Mouse (Mus musculus) kidney, adult 2 months (tissue): ENCODE measurements at regions not wholly inside any gene's neighbourhood (a gene's known extent, or its start where the extent isn't known, plus 50 kb on each side); places are given as distances from the start of the nearest gene placed in this dataset.

Experiments
- DNase-seq: peaks from one replicate; pipeline ENCODE4 v3.0.0; 2021
- H3K27ac ChIP-seq: fragments of 200-500 bp; 2 replicates; pipeline ENCODE4 v1.5.1; 2012; ENCODE audit warnings: low read depth, low read length, control low read depth, inconsistent platforms; ENCODE audit not compliant: insufficient read depth
- H3K27me3 ChIP-seq: fragments of 200-500 bp; replicated peaks from 2 replicates; pipeline ENCODE4 v1.6.1; 2012; ENCODE audit warnings: mild to moderate bottlenecking, moderate library complexity, low read length, inconsistent platforms; ENCODE audit not compliant: control insufficient read depth, insufficient read depth
- H3K36me3 ChIP-seq: fragments of 200-500 bp; 2 replicates; pipeline ENCODE4 v1.6.1; 2012; ENCODE audit warnings: mild to moderate bottlenecking, moderate library complexity, low read length, inconsistent platforms; ENCODE audit not compliant: control insufficient read depth, insufficient read depth
- H3K4me1 ChIP-seq: fragments of 200-500 bp; 2 replicates; pipeline ENCODE4 v1.6.1; 2011; ENCODE audit warnings: low read length; ENCODE audit not compliant: control insufficient read depth, insufficient read depth
- H3K4me3 ChIP-seq: fragments of 200-500 bp; 2 replicates; pipeline ENCODE4 v1.5.1; 2011; ENCODE audit warnings: mild to moderate bottlenecking, low read depth, low read length, control low read depth; ENCODE audit not compliant: insufficient read depth
- CTCF ChIP-seq: fragments of 200-500 bp; conservative IDR thresholded peaks from 2 replicates; pipeline ENCODE4 v1.5.1; 2011; ENCODE audit warnings: low read depth, mild to moderate bottlenecking, control low read depth, low read length, moderate library complexity, mixed read lengths; ENCODE audit not compliant: insufficient read depth, insufficient read length
- POLR2A ChIP-seq: fragments of 200-500 bp; IDR thresholded peaks from one replicate; pipeline ENCODE4 v1.6.1; 2011; ENCODE audit warnings: low read depth, low read length, control low read depth
- WGBS: fragments of 180-500 bp; shearing (Covaris S2); methylation state at CpG from one replicate; pipeline ENCODE4 v1.1.7; 2018; 5-methylcytosine and 5-hydroxymethylcytosine counted together

GRCm38 (mm10) chr17:64527817-64528216, 72.7 kb upstream of the Man2a1 start:
- Histone ChIP-seq H3K4me1 (no peaks in the 10 kb centered on the region), H3K27me3 (no peaks in the 10 kb centered on the region), H3K4me3 (no peak overlapping the region), H3K36me3 (no peaks in the 10 kb centered on the region), H3K27ac (no peak overlapping the region)
- no peak for TF ChIP-seq POLR2A
- no peak for TF ChIP-seq CTCF
- no peak for DNase-seq
- WGBS: 87% methylated on average over 7 of the region's 7 CpGs

GRCm38 (mm10) chr17:64528476-64528875, 72.1 kb upstream of the Man2a1 start:
- Histone ChIP-seq H3K27ac (no peak overlapping the region), H3K4me1 (no peaks in the 10 kb centered on the region), H3K4me3 (no peak overlapping the region), H3K27me3 (no peaks in the 10 kb centered on the region), H3K36me3 (no peaks in the 10 kb centered on the region)
- TF ChIP-seq POLR2A (no peak), CTCF (no peak)
- no peak for DNase-seq
- WGBS: 94% methylated on average over 7 of the region's 7 CpGs

- H3K36me3 ChIP-seq: no peaks in the 10 kb centered on the region
- no peaks in the 10 kb centered on the region for H3K4me1 ChIP-seq
- DNase-seq: no peak
- no peaks in the 10 kb centered on the region for H3K27me3 ChIP-seq
- 81% methylated on average over 14 of the region's 14 CpGs for WGBS
- no peak overlapping the region for H3K4me3 ChIP-seq
- TF ChIP-seq POLR2A (no peak), CTCF (peak; percentile 40; the same call in 1 of the 2 replicates)
- H3K27ac ChIP-seq: no peak overlapping the region
Measured at GRCm38 (mm10) chr17:64529296-64529994, 71.1 kb upstream of the Man2a1 start.

DNA sequence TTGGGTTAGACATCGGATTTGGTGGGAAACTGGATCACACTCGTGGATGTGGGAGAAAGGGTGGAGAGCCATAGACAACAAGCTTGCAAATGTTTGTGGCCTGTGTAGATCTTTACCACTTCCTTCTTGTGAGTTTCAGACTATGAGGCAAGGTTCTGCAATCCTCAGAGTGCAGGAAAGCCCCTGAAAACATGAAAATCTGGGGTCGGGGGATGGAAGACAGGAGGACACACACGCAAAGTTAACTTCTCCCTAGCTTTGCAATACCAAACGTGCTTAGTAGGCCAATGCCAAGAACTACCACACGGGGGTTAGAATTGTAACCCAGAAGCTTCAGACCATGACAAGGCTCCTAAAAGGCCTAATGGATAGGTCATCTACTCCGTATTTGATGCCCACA, 69.4 kb upstream of the Man2a1 start:
- no peaks in the 10 kb centered on the region for H3K36me3 ChIP-seq
- 76% methylated on average over 7 of the region's 7 CpGs for WGBS
- TF ChIP-seq CTCF (no peak), POLR2A (no peak)

GRCm38 (mm10) chr17:64534323-64534722, 66.2 kb upstream of the Man2a1 start:
- TF ChIP-seq CTCF: no peak
- TF ChIP-seq POLR2A: no peak
- 81% methylated on average over 4 of the region's 4 CpGs for WGBS
- DNase-seq: no peak
- no peaks in the 10 kb centered on the region for H3K36me3 ChIP-seq
- no peaks in the 10 kb centered on the region for H3K4me1 ChIP-seq
- H3K27me3 ChIP-seq: no peaks in the 10 kb centered on the region
- no peak overlapping the region for H3K27ac ChIP-seq
- no peak overlapping the region for H3K4me3 ChIP-seq

More for the DNA sequence above, 69.4 kb upstream of the Man2a1 start:
- H3K4me3 ChIP-seq: no peak overlapping the region
- H3K4me1 ChIP-seq: no peaks in the 10 kb centered on the region
- no peak overlapping the region for H3K27ac ChIP-seq
- H3K27me3 ChIP-seq: no peaks in the 10 kb centered on the region
- no peak for DNase-seq

GRCm38 (mm10) chr17:64538520-64538953, 62.0 kb upstream of the Man2a1 start:
- no peak overlapping the region for H3K4me3 ChIP-seq
- no peak for TF ChIP-seq POLR2A
- TF ChIP-seq CTCF: no peak
- no peak overlapping the region for H3K27ac ChIP-seq
- H3K4me1 ChIP-seq: no peaks in the 10 kb centered on the region
- H3K27me3 ChIP-seq: no peaks in the 10 kb centered on the region
- peak; percentile 59 for DNase-seq
- no peaks in the 10 kb centered on the region for H3K36me3 ChIP-seq
- 26% methylated on average over 10 of the region's 10 CpGs for WGBS

DNA sequence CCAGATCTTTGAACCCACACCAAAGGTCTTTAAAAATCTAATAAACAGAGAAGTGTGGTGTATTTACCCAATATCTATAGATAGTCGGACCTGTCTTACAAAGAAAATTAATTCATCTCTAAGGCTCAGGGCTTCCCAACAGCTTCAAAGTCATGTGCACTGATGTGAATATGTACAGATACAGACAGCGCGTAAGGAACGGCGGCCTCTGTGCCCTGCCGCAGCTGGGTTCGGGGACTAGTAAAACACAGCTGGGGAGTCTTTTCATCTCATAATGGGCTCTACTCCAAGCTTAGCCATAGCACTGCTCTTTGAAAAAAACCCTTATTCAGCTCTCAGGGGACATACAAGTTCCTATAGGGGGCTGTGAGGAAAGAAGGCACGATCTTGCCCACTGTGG, 60.1 kb upstream of the Man2a1 start:
- Histone ChIP-seq H3K4me3 (no peak overlapping the region), H3K36me3 (no peaks in the 10 kb centered on the region), H3K27me3 (no peaks in the 10 kb centered on the region), H3K27ac (no peak overlapping the region), H3K4me1 (no peaks in the 10 kb centered on the region)
- DNase-seq: no peak
- WGBS: 93% methylated on average over 8 of the region's 8 CpGs
- no peak for TF ChIP-seq CTCF
- no peak for TF ChIP-seq POLR2A

- WGBS: 76% methylated on average over 7 of the region's 7 CpGs
- DNase-seq: no peak
- Histone ChIP-seq H3K27me3 (no peaks in the 10 kb centered on the region), H3K4me1 (no peaks in the 10 kb centered on the region), H3K36me3 (no peaks in the 10 kb centered on the region), H3K4me3 (no peak overlapping the region), H3K27ac (no peak overlapping the region)
- no peak for TF ChIP-seq CTCF
- no peak for TF ChIP-seq POLR2A
Measured at GRCm38 (mm10) chr17:64548536-64548935, 52.0 kb upstream of the Man2a1 start.
